Mouse (Mus musculus) forebrain, embryonic 13.5 days (tissue): ENCODE results near the gene Trpm1. TPM values are rescaled to one million over a fixed set of nuclear protein-coding genes. Genes with fewer than 3 reads are reported as not detected.

Source experiments
- ATAC-seq: fragments of 200-750 bp; cut with Nextera tagmentation; 2 replicates; pipeline ENCODE4 v1.8.0; 2017
- H3K27ac ChIP-seq: fragments of 300-500 bp; sonication (generic); 2 replicates; pipeline ENCODE4 v1.5.1; 2015; ENCODE audit warnings: inconsistent platforms, mild to moderate bottlenecking, moderate library complexity
- H3K27me3 ChIP-seq: fragments of 300-500 bp; sonication (generic); 2 replicates; pipeline ENCODE4 v1.6.1; 2015; ENCODE audit warnings: mild to moderate bottlenecking, inconsistent platforms
- H3K36me3 ChIP-seq: fragments of 300-500 bp; sonication (generic); 2 replicates; pipeline ENCODE4 v1.6.1; 2015; ENCODE audit warnings: mild to moderate bottlenecking, inconsistent platforms; ENCODE audit not compliant: poor library complexity, severe bottlenecking
- H3K4me1 ChIP-seq: fragments of 300-500 bp; sonication (generic); 2 replicates; pipeline ENCODE4 v1.6.1; 2015; ENCODE audit warnings: inconsistent platforms
- H3K4me2 ChIP-seq: fragments of 300-500 bp; sonication (generic); 2 replicates; pipeline ENCODE4 v1.6.1; 2015; ENCODE audit warnings: inconsistent platforms, mild to moderate bottlenecking, moderate library complexity
- H3K4me3 ChIP-seq: fragments of 300-500 bp; sonication (generic); 2 replicates; pipeline ENCODE4 v1.5.1; 2015; ENCODE audit warnings: mild to moderate bottlenecking, inconsistent platforms
- H3K9ac ChIP-seq: fragments of 300-500 bp; sonication (generic); 2 replicates; pipeline ENCODE4 v1.6.1; 2015; ENCODE audit warnings: mild to moderate bottlenecking, inconsistent platforms
- H3K9me3 ChIP-seq: fragments of 300-500 bp; sonication (generic); replicated peaks from 2 replicates; pipeline ENCODE4 v1.6.1; 2016; ENCODE audit warnings: inconsistent platforms
- WGBS: fragments of 180-500 bp; shearing (Covaris S2); methylation state at CpG from one replicate; pipeline ENCODE4 v1.1.7; 2015; 5-methylcytosine and 5-hydroxymethylcytosine counted together
- polyA plus RNA-seq: library from polyadenylated mRNA; unstranded; fragments of >200 nt; fragmentation: Nextera tagmentation; extraction: Ambion mirVana; gene quantifications from 2 replicates; pipeline ENCODE4 v1.2.1, GENCODE M21; 2015

Gene Trpm1
- polyA plus RNA-seq, 1 experiment from 2014 or later = 0.13 TPM

DNA sequence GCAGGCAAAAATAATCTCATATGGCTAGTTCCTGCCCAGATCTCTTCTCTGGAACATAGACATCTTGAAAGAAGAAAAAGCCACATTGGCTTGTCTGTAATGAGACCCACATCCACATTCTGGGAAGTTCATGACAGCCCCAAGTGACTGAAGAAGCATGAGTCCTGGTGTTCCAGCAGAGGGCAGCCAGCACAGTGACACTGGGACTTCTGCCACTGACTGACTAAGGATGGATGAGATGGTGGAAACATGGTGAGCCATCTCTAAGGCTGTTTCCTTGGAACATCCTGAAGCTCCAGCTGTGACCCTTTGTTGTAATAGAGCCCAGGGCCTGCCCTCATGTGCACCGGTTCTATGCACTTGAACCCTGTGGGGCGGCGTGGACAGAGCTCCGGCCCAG lies 25.7 kb downstream of the Trpm1 start:
- no peak overlapping the region for H3K27ac ChIP-seq

GRCm38 (mm10) chr7:64185203-64185931 lies 31.7 kb downstream of the Trpm1 start:
- Histone ChIP-seq H3K36me3 (no peaks in the 10 kb centered on the region), H3K4me3 (no peak overlapping the region), H3K27ac (no peak overlapping the region), H3K27me3 (no peaks in the 10 kb centered on the region), H3K9me3 (no peaks in the 10 kb centered on the region), H3K9ac (peak overlapping the region; percentile 45; the same call in 1 of the 2 replicates), H3K4me2 (no peak overlapping the region; the same call in 1 of the 2 replicates), H3K4me1 (peaks cover 9% of the 10 kb centered on the region)
- WGBS = 30% methylated on average over 10 of the region's 10 CpGs
- ATAC-seq = peak; percentile 84

More for the DNA sequence above, 25.7 kb downstream of the Trpm1 start:
- no peak for ATAC-seq
- Histone ChIP-seq H3K9ac (no peak overlapping the region), H3K4me1 (no peaks in the 10 kb centered on the region), H3K4me3 (no peak overlapping the region), H3K36me3 (no peaks in the 10 kb centered on the region), H3K4me2 (no peak overlapping the region), H3K27me3 (no peaks in the 10 kb centered on the region), H3K9me3 (no peaks in the 10 kb centered on the region)
- 90% methylated on average over 4 of the region's 4 CpGs for WGBS

DNA sequence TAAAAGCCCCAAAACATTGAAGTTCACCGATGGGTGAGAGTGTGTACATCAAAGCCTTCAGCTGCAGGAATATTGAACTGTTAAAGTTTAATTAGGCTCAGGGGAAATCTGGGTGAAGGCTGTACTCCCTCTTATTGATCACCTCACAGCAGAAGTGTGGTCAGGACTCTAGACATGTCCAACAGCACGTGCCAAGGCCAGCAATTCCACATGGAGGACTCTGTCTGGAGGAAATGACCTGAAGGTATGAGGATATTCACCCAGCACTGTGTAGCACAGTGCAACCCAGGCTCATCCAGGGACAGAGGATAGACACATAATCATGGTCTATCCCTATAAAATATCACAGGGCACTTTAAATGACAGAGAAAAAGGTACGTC lies 32.3 kb downstream of the Trpm1 start:
- Histone ChIP-seq H3K27ac (no peak overlapping the region), H3K9ac (no peak overlapping the region), H3K4me3 (no peak overlapping the region), H3K4me2 (no peak overlapping the region), H3K9me3 (no peaks in the 10 kb centered on the region), H3K4me1 (peaks cover 9% of the 10 kb centered on the region), H3K27me3 (no peaks in the 10 kb centered on the region), H3K36me3 (no peaks in the 10 kb centered on the region)
- no peak for ATAC-seq
- WGBS = 84% methylated on average over 3 of the region's 3 CpGs

DNA sequence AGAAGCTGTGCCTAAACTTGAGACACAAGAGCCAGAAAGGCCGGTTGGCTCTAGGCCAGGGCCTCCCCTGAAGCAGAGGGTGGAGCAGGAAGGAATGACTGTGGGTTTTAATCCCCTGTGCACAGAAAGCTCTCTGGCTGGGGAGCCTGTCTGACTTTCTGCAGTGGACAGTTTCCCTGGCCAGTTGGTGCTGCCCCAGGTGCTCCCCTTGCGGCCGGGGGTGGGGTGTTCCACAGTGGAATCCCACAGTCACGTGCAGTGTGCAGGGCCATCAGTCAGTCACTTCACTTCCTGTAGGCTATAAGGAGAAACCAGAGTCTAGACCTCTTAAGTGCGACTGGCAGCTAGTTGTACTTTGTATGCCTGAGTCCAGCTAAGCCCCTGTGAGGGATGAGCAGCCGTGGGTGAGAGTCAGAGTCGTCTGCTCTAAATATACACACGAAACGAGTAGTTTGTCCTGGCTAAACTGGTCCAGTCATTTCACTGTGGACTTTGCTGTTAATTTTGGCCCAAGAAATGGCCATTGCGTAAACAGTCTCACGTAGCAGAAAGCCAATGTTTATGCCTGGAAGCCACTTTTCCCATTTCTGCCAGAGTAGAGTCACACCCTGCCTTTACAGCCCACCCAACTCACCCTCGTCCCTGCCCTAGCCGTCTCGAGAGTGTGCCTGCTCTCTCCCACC lies 38.8 kb downstream of the Trpm1 start:
- Histone ChIP-seq H3K4me1 (peaks cover 7% of the 10 kb centered on the region), H3K27me3 (no peaks in the 10 kb centered on the region), H3K4me2 (no peak overlapping the region), H3K4me3 (no peak overlapping the region), H3K9ac (no peak overlapping the region), H3K27ac (no peak overlapping the region), H3K36me3 (no peaks in the 10 kb centered on the region), H3K9me3 (no peaks in the 10 kb centered on the region)
- 68% methylated on average over 14 of the region's 14 CpGs for WGBS
- no peak for ATAC-seq

DNA sequence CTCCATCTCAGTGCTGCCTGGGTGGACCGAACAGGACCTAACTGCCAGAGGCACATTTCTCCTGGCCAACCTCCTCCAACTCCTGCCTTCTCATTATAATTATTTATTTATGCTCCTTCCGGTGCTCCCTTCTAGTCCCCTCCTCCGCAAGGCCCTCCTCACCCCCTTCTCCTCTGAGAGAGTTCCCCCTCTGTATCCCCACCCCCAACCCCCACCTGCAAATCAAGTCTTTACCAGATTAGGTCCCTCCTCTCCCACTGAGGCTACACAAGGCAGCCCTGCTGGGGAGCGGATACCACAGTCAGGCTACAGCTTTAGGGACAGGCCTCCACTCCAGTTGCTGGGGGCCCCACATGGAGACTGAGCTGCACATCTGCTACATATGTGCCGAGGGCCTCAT lies 39.8 kb downstream of the Trpm1 start:
- WGBS = 51% methylated on average over 5 of the region's 5 CpGs
- H3K36me3 ChIP-seq = no peaks in the 10 kb centered on the region
- H3K4me2 ChIP-seq = no peak overlapping the region
- no peak overlapping the region for H3K4me3 ChIP-seq
- H3K4me1 ChIP-seq = peaks cover 7% of the 10 kb centered on the region
- no peaks in the 10 kb centered on the region for H3K9me3 ChIP-seq
- ATAC-seq = no peak
- no peak overlapping the region for H3K9ac ChIP-seq
- no peaks in the 10 kb centered on the region for H3K27me3 ChIP-seq
- no peak overlapping the region for H3K27ac ChIP-seq

DNA sequence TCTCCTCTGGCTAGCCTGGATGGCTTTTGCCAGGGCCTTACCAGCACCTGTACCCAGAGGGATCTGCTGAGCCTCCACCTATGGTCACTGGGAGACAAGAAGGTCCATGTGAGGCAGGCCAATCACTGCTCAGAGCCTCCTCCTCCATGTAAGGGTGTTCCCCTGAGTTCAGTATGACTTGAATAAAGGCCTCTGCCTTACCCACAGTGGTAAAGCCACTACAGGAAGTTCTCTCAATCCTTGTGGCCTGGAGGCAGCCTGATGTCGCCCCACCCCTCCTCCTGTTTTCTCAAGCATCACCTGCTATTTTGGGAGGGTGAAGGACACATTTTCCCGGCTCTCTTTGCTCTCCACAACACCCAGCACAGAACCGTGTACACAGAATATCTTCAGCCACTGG lies 42.5 kb downstream of the Trpm1 start:
- Histone ChIP-seq H3K36me3 (no peaks in the 10 kb centered on the region), H3K27me3 (no peaks in the 10 kb centered on the region), H3K27ac (no peak overlapping the region), H3K4me2 (no peak overlapping the region), H3K9me3 (no peaks in the 10 kb centered on the region), H3K4me3 (no peak overlapping the region), H3K4me1 (peaks cover 7% of the 10 kb centered on the region), H3K9ac (no peak overlapping the region)
- 80% methylated on average over 3 of the region's 3 CpGs for WGBS
- ATAC-seq = no peak

DNA sequence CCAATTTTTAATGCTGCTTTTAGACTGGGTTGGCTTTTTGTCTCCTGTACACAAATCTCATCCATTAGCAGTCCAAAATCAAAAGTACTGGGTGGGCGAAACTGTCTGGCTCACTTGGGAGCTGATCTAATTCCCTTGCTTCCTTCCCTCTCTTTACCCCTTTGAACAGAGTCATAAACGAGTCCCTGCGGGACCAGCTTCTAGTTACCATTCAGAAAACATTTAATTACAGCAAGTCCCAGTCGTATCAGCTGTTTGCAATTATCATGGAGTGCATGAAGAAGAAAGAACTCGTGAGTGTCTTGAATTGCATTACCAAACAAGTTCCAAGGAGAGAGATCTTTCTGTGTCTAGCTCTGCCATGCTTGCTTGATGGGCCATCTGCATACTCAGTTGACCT lies 55.1 kb downstream of the Trpm1 start:
- H3K4me1 ChIP-seq = no peaks in the 10 kb centered on the region
- H3K4me3 ChIP-seq = no peak overlapping the region
- no peak overlapping the region for H3K27ac ChIP-seq
- H3K27me3 ChIP-seq = no peaks in the 10 kb centered on the region
- ATAC-seq = no peak
- no peak overlapping the region for H3K9ac ChIP-seq
- no peaks in the 10 kb centered on the region for H3K9me3 ChIP-seq
- H3K4me2 ChIP-seq = no peak overlapping the region
- 42% methylated on average over 5 of the region's 5 CpGs for WGBS
- H3K36me3 ChIP-seq = no peaks in the 10 kb centered on the region

DNA sequence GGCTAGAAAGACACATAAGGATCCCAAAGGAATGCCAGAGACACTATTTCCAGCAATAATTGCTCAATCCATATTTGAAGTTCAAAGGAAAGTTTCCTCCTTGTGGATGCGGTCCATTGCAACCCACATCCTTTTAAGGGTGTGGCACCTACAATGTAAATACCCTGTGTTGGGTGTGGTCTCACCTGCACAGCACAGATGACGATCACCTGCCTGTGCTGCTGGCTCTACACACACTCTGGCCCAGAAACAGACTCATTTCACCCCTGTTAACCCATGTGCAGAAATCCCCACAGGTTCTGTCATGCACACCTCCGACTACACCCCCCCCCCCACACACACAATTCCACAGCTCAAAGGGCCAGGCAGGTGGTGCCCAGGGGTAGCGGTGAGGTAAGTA lies 59.2 kb downstream of the Trpm1 start:
- Histone ChIP-seq H3K9ac (no peak overlapping the region), H3K4me2 (no peak overlapping the region), H3K4me1 (no peaks in the 10 kb centered on the region), H3K36me3 (no peaks in the 10 kb centered on the region), H3K27me3 (no peaks in the 10 kb centered on the region), H3K27ac (no peak overlapping the region), H3K4me3 (no peak overlapping the region), H3K9me3 (no peaks in the 10 kb centered on the region)
- no peak for ATAC-seq
- WGBS = 95% methylated on average over 4 of the region's 4 CpGs

GRCm38 (mm10) chr7:64214066-64214465 lies 60.4 kb downstream of the Trpm1 start:
- ATAC-seq = no peak
- H3K4me1 ChIP-seq = no peaks in the 10 kb centered on the region
- H3K27me3 ChIP-seq = no peaks in the 10 kb centered on the region
- H3K9me3 ChIP-seq = no peaks in the 10 kb centered on the region
- no peak overlapping the region for H3K27ac ChIP-seq
- 64% methylated on average over 4 of the region's 4 CpGs for WGBS
- H3K4me2 ChIP-seq = no peak overlapping the region
- no peak overlapping the region for H3K4me3 ChIP-seq
- H3K9ac ChIP-seq = no peak overlapping the region
- H3K36me3 ChIP-seq = no peaks in the 10 kb centered on the region

GRCm38 (mm10) chr7:64215613-64216012 lies 62.0 kb downstream of the Trpm1 start:
- no peaks in the 10 kb centered on the region for H3K9me3 ChIP-seq

DNA sequence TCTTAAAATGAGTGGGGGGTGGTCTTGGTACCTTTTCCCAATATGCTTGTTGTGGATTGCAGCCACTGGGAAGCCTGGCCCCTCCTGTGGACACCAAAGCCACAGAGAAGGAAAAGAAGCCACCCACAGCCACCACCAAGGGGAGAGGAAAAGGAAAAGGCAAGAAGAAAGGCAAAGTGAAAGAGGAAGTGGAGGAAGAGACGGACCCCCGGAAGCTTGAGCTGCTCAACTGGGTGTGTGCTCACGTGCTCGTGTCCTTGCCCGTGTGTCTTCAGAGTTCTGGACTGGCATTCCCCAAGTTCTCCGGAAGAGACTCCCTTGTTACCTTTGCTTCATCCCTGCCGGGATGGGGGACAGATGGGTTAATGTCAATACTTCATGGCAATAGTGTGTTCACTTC lies 63.8 kb downstream of the Trpm1 start:
- ATAC-seq = no peak
- no peak overlapping the region for H3K27ac ChIP-seq
- WGBS = 90% methylated on average over 7 of the region's 7 CpGs
- H3K4me3 ChIP-seq = no peak overlapping the region
- H3K9ac ChIP-seq = no peak overlapping the region
- no peaks in the 10 kb centered on the region for H3K27me3 ChIP-seq
- H3K4me2 ChIP-seq = no peak overlapping the region
- no peaks in the 10 kb centered on the region for H3K36me3 ChIP-seq
- H3K9me3 ChIP-seq = no peaks in the 10 kb centered on the region
- H3K4me1 ChIP-seq = no peaks in the 10 kb centered on the region

More at GRCm38 (mm10) chr7:64215613-64216012, 62.0 kb downstream of the Trpm1 start:
- no peak overlapping the region for H3K4me2 ChIP-seq
- WGBS = 83% methylated on average over 4 of the region's 4 CpGs
- no peak for ATAC-seq
- H3K9ac ChIP-seq = no peak overlapping the region
- H3K36me3 ChIP-seq = no peaks in the 10 kb centered on the region
- no peaks in the 10 kb centered on the region for H3K4me1 ChIP-seq
- no peak overlapping the region for H3K27ac ChIP-seq
- H3K27me3 ChIP-seq = no peaks in the 10 kb centered on the region
- H3K4me3 ChIP-seq = no peak overlapping the region

GRCm38 (mm10) chr7:64219765-64220164 lies 66.1 kb downstream of the Trpm1 start:
- Histone ChIP-seq H3K4me2 (no peak overlapping the region), H3K9ac (no peak overlapping the region), H3K4me1 (no peaks in the 10 kb centered on the region), H3K36me3 (no peaks in the 10 kb centered on the region), H3K27ac (no peak overlapping the region), H3K4me3 (no peak overlapping the region), H3K27me3 (no peaks in the 10 kb centered on the region), H3K9me3 (no peaks in the 10 kb centered on the region)
- ATAC-seq = no peak
- 86% methylated on average over 7 of the region's 7 CpGs for WGBS
